ENCODE assay signal across 23 mouse cellular contexts in the genomic region with DNA sequence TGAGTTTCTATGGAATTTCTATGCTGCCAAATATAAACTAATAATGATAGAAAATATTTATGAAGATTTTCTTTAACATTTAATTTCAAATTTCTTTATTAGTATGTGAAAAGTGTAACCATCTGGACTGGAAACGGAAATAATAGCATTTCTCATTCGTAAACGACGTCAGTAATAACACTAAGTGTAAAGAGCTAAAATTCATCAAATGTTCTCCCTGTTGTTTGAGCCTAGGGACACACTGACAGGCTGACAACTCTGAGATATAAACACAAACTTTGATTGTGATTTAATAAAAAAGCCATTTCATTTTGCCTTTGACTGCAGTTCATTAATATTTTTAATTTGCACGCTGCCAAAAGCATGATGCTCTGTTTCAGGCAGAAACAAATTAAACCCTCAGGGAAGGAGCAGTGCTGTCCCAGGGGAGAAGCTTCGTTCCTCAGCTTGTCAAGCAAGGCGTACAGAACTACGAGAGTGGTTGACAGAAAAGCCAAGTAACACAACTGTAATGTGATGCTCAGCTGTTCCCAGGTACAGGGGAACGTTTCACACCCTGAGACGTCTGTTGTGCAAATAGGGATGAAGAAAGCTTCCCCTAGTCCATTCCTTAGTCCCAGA.
DNase-seq lines count a peak whose midpoint lies in the region; ATAC-seq lines count a peak whose summit lies in the region.
"Had no signal": no experiment of that assay in that cellular context is flagged by ENCODE, and none has a peak within 500 bp of the region (broad histone marks: within the 10 kb centered on the region; RNA-seq: fewer than 3 reads in every experiment).

No protein-coding gene starts in this region.

- H3K27me3 ChIP-seq in forebrain, embryonic 14.5 days (replicated peaks; ENCODE audit: control insufficient read depth, insufficient read depth, low read length) = no peaks in the 10 kb centered on the region
- H3K27me3 ChIP-seq in hindbrain, embryonic 16.5 days (replicated peaks; ENCODE audit: control insufficient read depth, insufficient read depth, low read length) = no peaks in the 10 kb centered on the region
- H3K27me3 ChIP-seq in neural tube, embryonic 12.5 days (replicated peaks) = no peaks in the 10 kb centered on the region
- H3K27me3 ChIP-seq: CH12.LX; embryonic facial prominence, embryonic 13.5 days; heart, embryonic 12.5 days; limb, embryonic 12.5 days had no signal

- H3K4me3 ChIP-seq in forebrain, embryonic 14.5 days (ENCODE audit: low read depth, low read length) = no peak overlapping the region
- H3K4me3 ChIP-seq in hindbrain, embryonic 16.5 days (ENCODE audit: low read length) = no peak overlapping the region
- H3K4me3 ChIP-seq in neural tube, embryonic 12.5 days = no peak overlapping the region
- H3K4me3 ChIP-seq: embryonic facial prominence, embryonic 13.5 days; heart, embryonic 12.5 days; limb, embryonic 12.5 days had no signal

- no peak overlapping the region for H3K4me2 ChIP-seq in forebrain, embryonic 14.5 days (ENCODE audit: low read length)
- no peak overlapping the region for H3K4me2 ChIP-seq in hindbrain, embryonic 16.5 days (ENCODE audit: low read length)
- no peak overlapping the region for H3K4me2 ChIP-seq in neural tube, embryonic 12.5 days (replicated peaks)
- H3K4me2 ChIP-seq: embryonic facial prominence, embryonic 13.5 days; heart, embryonic 12.5 days; limb, embryonic 12.5 days had no signal

- H3K9ac ChIP-seq in forebrain, embryonic 14.5 days (ENCODE audit: low read length) = no peak overlapping the region
- H3K9ac ChIP-seq in hindbrain, embryonic 16.5 days (ENCODE audit: low read depth, low read length) = no peak overlapping the region
- H3K9ac ChIP-seq in neural tube, embryonic 12.5 days = no peak overlapping the region
- H3K9ac ChIP-seq: embryonic facial prominence, embryonic 13.5 days; heart, embryonic 12.5 days; limb, embryonic 12.5 days; liver, embryonic 14.5 days had no signal

- WGBS in forebrain, embryonic 14.5 days = 31% methylated on average over 10 of the region's 10 CpGs
- 24% methylated on average over 10 of the region's 10 CpGs for WGBS in hindbrain, embryonic 16.5 days
- WGBS in neural tube, embryonic 12.5 days = 56% methylated on average over 10 of the region's 10 CpGs

- no peaks in the 10 kb centered on the region for H3K9me3 ChIP-seq in forebrain, embryonic 14.5 days (replicated peaks; ENCODE audit: control insufficient read depth, low read length)
- no peaks in the 10 kb centered on the region for H3K9me3 ChIP-seq in hindbrain, embryonic 16.5 days (ENCODE audit: control insufficient read depth, low read length)
- H3K9me3 ChIP-seq in neural tube, embryonic 12.5 days = no peaks in the 10 kb centered on the region
- H3K9me3 ChIP-seq: embryonic facial prominence, embryonic 13.5 days; heart, embryonic 12.5 days; limb, embryonic 12.5 days had no signal

- H3K4me1 ChIP-seq in forebrain, embryonic 14.5 days (ENCODE audit: control insufficient read depth, insufficient read depth, low read length) = 0 out of 2 replicates have a peak, but pooled peaks cover 5% of the 10 kb centered on the region
- no peaks in the 10 kb centered on the region for H3K4me1 ChIP-seq in hindbrain, embryonic 16.5 days (ENCODE audit: control insufficient read depth, insufficient read depth, low read depth, low read length)
- H3K4me1 ChIP-seq in neural tube, embryonic 12.5 days = peaks cover 3% of the 10 kb centered on the region; the same call in 1 of the 2 replicates
- H3K4me1 ChIP-seq: heart, embryonic 12.5 days; limb, embryonic 12.5 days had no signal

- no peaks in the 10 kb centered on the region for H3K36me3 ChIP-seq in forebrain, embryonic 14.5 days (ENCODE audit: control insufficient read depth, insufficient read depth, low read length)
- no peaks in the 10 kb centered on the region for H3K36me3 ChIP-seq in hindbrain, embryonic 16.5 days (ENCODE audit: control insufficient read depth, insufficient read depth, low read length)
- no peaks in the 10 kb centered on the region for H3K36me3 ChIP-seq in neural tube, embryonic 12.5 days
- H3K36me3 ChIP-seq: embryonic facial prominence, embryonic 13.5 days; heart, embryonic 12.5 days; limb, embryonic 12.5 days had no signal

- H3K27ac ChIP-seq in forebrain, embryonic 14.5 days (ENCODE audit: low read depth, low read length) = no peak overlapping the region
- H3K27ac ChIP-seq in hindbrain, embryonic 16.5 days (ENCODE audit: low read depth, low read length) = no peak overlapping the region
- no peak overlapping the region for H3K27ac ChIP-seq in neural tube, embryonic 12.5 days
- H3K27ac ChIP-seq: embryonic facial prominence, embryonic 13.5 days; limb, embryonic 12.5 days; liver, embryonic 14.5 days had no signal

- ATAC-seq in forebrain, embryonic 14.5 days = peak; percentile 71
- ATAC-seq in hindbrain, embryonic 16.5 days = 0 out of 2 replicates have a peak, but pooled peaks have one; percentile 52
- ATAC-seq in neural tube, embryonic 12.5 days (ENCODE audit: low FRiP score, low read depth) = 0 out of 2 replicates have a peak, but pooled peaks have one; percentile 41
- ATAC-seq in cerebellum, adult (ENCODE audit: insufficient number of reproducible peaks, low FRiP score, low TSS enrichment) = no peak
- ATAC-seq: lung, postnatal 0 days had no signal

- DNase-seq in embryo, embryonic 11 days = peak; percentile 7
- no peak for DNase-seq in embryo, embryonic 10 days (ENCODE audit: low spot score)
- DNase-seq in forebrain, embryonic 14.5 days (ENCODE audit: low spot score) = peak; percentile 55
- no peak for DNase-seq in kidney, postnatal 10 days
- no peak for DNase-seq in adrenal gland, postnatal 14 days
- DNase-seq: adrenal gland, postnatal 36 days; cerebellum, adult 11-12 months; cerebellum, postnatal 36 days; gastrocnemius, postnatal 36 days; heart, postnatal 4 days; kidney, adult 2 months; layer of hippocampus, postnatal 36 days; spleen, adult 18-20 months; thymus, postnatal 14 days had no signal

Comparison
In these comparisons a context has a peak if more than half of its experiments do, and no peak if none do; other contexts are left out.
1. DNase-seq: peak in embryo, embryonic 11 days (single experiment) and forebrain, embryonic 14.5 days (single experiment); none in embryo, embryonic 10 days (single experiment), kidney, postnatal 10 days (single experiment) and adrenal gland, postnatal 14 days (single experiment).